Mouse (Mus musculus) urinary bladder, postnatal 14 days (tissue): Measurements from ENCODE around the gene Htra3.
A peak's percentile ranks its signal among the peaks of the same experiment; 100 is the strongest.

Experiments
- DNase-seq: peaks from one replicate; pipeline ENCODE4 v3.0.0; 2021; ENCODE audit warnings: low spot score

Htra3 gene

DNA sequence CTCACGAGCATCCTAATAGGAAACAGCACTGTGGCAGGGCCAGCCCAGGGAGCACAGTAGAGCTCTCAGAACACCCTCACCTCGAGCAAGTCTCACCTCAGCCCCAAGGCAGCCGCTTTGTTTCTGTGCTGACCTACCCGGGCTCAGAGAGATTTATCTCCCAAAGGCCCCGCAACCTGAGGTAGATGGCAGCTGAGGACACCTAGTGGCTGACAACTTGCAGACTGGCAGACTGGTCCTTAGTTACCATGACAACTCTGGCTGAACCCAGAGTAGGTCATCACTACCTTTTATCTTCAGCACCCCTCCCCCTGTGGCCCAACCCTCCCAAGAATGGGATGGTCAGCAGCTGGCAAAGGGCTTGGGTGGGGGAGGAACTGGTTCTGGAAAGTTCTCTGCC is 16.2 kb upstream of the Htra3 start:
- no peak for DNase-seq

DNA sequence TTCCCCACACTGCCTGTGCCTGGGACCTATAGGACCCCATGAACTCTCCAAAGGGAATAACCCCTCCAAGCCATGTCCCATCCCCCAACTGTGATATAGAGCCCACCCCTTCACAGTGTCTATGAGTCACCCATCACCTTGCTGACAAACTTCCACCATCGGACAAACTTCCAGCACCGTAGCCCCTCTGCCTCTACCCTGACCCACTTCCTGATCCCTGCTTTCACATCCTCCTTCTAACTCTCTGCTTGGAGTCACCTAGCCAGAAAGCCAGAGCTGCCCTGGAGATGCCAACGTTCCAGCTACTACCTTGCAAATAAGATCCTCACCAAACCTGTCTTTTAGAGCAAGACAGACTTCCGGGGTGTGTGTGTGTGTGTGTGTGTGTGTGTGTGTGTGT is 14.1 kb upstream of the Htra3 start:
- DNase-seq, result no peak

DNA sequence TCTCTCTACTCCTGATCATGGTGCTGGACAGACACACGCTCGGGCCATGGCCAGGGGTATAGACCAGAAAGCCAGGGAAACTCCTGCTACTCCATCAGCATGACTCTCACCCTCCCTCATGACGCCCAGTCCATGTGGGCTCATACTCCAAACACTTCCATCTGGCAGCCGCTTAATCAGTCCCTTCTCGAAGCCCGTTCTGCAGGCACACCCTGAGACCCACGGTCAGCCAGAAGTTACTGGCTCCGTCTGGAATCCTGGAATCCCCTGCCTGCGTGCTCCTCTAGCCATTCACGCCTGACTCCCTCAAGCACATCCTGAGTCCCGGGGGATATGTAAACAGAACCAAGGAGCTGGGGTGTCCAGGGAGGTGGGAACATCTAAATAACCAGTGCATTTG is 11.7 kb upstream of the Htra3 start:
- no peak for DNase-seq

DNA sequence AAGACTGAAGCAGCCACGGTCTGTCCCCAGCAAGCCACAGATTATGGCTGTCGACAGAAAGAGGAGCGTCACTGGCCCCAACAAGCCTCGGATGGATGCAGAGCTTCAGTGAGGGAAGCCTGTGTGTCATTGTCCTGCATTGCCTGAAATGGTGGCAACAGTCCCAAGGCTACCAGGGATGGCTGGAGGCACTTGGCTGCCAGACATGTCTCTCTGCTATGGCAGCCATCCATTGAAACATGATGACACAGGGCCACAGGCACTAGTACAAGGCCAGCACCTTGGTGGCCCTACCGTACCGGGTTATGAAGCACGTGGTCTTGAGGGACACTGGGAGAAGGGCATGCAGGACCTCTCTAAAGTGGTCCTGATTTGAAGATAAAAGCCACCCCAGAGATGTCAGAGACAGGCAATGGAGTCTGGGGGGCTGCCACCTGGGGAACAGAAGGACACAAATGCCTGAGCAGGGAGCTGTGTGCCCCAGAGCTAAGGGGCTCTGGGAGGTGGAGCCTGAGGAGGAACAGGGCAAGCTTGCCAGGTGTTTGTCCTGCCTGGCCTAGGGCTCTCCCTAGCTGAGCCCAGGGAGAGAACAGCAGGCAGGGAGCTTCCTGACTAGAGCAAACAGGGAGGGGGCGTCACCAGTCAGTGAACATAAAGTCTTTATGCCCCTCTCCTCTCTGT is 11.0 kb upstream of the Htra3 start:
- no peak for DNase-seq

DNA sequence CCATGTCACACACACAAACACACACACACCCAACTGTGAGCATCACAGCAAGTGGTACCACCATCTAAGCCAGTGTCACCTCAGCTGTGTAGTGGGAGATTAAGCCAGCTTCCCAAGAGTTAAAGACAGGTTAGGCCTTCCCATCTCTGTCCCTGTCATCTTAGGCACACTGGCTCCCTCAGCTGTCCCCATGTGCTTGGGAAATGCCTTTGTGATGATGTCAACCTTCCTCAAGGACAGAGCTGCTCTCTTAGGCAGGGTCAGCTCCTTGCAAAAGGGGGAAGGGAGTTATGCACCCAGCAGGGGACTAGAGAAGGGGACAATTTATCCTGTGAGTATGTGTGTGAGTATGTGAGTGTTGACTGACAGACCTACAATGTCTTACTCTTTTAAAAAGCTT is 9.8 kb upstream of the Htra3 start:
- no peak for DNase-seq

DNA sequence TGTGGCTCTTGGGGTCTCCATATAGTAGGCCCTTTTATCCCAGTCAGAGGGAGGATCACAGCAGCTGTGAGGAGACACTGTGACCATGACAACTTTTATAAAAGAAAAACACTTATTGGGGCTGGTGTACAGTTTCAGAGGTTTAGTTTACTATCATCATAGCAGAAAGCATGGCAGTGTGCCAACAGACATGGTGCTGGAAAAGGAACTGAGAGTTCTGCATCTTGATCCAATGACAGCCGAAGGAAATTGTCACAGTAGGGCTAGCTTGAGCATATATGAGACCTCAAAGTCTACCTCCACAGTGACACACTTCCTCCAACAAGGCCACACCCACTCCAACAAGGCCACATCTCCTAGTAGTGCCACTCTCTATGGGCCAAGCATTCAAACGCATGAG is 9.3 kb upstream of the Htra3 start:
- DNase-seq, result no peak

DNA sequence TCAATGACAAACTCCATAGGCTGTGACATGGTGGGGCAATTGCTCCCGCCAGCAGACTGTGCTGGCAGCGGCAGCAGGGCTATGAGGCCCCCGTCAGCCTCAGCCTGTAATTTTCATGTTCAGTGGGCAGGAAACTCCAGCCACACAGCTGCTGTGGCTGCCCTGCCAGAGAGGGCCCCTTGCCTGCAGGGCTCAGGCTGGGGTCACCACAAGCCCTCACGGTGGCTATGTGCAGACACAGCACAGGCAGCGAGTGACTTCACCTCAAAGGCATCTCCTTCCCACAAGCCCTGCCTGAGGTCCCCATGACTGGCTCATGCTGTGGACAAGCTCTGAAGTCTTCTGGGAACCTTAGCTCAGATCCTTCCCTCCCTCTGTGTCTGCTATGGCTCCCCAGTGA is 7.5 kb upstream of the Htra3 start:
- DNase-seq, result no peak

DNA sequence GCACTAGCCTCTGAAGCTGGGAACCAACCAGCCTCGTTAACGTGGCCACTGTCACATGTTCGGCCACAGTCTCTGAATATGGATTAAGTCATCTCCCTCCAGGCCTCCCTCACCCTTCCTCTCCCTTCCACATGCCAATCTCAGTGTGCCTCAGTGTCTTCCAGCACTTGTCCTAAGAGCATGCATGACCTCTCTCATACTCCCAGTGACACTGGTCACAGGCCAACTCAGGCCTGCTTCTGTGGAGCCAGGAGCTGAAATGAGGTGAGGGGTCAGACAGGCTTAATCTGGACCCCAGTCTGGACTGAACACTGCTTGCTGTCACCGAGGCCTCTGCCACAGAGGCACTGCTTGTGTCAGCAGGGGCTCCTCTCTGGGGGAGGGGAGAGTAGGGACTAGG is 6.8 kb upstream of the Htra3 start:
- DNase-seq, result no peak

DNA sequence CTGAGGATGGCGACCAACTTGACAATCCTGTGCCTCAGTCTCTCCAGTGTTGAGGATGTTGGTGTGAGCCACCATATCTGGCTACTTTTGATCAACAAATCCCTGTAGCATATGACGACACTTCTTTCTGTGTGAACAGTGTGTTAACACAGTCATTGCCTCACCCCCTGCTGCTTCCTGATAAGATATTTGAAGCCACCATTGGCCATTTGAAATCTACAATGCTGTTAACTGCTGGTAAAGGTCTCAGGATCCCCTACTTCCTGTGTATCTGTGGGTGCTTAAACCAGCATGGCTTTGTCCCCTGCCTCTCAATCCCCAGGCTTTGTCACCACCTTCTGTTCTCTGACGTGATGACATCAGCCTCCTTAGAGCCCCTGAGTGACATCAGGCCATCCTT is 5.5 kb upstream of the Htra3 start:
- DNase-seq, result no peak

DNA sequence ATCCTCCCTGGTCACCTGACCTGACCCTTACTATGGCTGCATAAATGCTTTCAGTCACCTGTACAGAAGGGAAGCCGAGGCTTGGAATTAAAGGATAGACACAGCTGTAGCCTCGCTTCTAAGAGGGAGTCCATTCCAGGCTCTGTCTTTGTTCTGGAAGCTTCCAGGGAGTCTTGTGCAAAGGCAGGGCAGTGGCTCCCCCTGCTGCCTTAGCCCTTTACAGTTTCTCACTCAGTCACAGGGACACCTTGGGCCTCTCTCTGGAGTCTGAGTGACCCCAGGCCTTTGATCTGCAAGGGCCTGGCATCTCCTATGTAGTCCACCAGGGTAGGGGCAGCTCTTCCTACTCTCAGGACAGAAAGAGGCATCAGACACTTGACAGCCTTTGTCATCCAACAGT is 1.4 kb upstream of the Htra3 start:
- DNase-seq, result peak; percentile 61

DNA sequence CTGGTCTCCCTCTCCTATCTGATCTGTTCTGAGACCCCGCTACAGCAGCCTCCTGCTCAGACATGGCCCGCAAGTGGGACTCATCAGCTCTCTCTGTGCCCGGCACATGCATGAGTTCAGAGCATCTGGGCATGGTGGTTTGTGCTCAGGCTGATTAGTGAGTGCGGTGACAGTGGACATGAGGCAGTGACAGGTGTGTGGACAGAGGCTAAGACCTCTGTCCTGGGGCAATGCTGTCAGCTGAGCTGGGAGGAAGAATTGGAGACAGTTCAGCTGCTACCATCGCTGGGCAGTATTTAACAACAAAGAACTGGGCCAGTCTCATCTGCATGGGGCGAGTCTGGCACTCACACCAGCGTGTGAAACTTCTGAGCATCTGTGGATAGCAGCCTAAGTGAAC is 2.6 kb downstream of the Htra3 start:
- DNase-seq, result no peak

DNA sequence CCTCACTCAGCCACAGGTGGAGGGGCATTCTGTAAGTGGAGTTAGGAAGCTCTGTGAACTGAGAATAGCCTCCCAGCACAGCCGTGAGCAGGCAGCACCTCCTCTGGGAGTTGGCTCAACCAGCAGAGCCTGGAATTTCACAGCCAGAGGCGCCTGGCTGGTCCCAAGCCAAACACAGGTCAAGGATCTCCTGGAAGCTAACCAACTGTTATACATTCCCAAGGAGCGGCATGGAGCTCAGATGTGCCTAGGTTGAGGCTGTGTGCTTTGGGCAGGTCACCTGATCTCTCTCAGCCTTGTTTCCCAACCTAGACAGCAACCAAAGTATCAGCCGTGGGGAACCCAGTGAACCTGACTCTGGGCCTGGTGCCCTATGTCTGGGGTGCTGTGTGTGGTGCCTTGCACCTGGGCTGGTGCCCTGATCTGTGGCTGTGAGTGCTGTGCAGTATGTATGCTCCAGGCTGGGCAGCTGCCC is 5.5 kb downstream of the Htra3 start:
- DNase-seq, result peak; percentile 57

DNA sequence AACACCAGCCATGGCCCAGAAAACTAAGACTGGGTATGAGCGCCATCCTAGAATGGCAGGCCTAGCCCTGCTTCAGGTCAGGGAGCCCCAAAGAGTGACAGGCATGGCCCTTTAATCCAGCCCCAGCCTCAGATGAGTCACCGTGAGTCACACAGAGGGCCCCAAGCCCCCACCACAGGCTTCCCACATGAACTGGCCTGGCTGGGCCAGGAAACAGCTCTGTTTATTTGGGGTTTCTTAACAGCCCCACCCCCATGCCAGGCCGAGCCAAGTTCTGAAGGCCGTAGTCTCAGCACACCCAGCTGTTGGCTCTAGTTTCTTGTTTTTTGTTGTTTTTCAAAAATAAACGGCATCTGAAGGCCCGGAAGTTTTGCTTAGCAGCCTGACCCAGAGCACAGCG is 6.5 kb downstream of the Htra3 start:
- DNase-seq, result peak; percentile 93

DNA sequence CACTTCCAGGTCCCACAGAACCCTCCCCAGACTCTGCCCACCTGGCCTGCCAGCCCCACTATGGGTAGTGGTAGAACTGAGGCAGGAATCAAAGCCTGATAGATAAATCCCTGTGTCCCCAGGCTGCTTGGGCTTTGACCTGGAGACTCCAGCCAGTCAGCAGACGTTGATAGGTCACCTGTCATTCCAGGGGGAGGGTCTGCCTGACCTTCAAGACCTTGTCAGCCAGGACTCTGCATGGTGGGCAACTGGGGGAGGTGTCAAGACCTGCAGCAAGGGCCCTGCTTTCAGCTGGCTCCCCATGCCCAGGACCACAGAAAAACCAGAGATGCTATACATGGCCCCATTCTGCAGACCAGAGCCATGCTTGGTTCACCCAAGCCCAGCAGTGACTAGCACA is 7.0 kb downstream of the Htra3 start:
- DNase-seq, result no peak

DNA sequence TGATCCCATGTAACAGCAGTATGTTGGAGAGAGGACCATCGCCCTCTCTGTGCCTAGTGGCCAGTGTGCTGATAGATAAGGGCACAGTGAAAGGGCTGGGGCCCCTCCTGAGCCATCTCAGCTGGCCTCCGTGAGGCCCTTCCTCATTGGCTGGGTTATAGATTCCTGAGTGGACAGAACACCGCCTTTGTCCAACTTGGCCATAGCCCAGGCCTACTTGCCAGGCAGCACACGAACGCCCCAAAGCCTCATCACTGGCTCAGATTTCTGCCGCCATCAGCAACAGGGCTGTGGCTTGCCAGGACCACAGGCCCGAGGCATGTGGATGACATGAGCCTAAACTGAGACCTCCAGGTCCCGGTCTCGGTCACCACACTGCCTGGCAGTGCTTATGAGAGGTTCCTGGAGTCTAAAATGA is 8.1 kb downstream of the Htra3 start:
- DNase-seq, result peak; percentile 83

DNA sequence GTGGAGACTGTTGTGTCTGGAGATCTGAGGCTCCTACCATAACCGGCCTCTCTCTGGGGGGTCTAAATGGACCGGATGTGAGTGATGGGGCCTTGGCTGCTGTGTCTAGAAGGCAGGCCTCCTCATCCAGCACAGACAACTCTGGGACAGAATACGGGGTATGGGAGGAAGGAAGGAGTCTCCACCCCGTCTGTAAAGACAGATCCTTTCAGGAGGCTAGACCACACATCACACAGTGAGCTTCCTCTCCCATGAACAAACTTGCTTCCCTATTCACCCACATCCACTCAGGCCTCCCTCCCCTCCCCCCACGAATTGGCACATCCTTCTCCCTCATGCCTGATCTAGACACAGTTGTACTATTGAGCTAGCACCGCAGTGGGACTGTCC is 9.2 kb downstream of the Htra3 start:
- no peak for DNase-seq

DNA sequence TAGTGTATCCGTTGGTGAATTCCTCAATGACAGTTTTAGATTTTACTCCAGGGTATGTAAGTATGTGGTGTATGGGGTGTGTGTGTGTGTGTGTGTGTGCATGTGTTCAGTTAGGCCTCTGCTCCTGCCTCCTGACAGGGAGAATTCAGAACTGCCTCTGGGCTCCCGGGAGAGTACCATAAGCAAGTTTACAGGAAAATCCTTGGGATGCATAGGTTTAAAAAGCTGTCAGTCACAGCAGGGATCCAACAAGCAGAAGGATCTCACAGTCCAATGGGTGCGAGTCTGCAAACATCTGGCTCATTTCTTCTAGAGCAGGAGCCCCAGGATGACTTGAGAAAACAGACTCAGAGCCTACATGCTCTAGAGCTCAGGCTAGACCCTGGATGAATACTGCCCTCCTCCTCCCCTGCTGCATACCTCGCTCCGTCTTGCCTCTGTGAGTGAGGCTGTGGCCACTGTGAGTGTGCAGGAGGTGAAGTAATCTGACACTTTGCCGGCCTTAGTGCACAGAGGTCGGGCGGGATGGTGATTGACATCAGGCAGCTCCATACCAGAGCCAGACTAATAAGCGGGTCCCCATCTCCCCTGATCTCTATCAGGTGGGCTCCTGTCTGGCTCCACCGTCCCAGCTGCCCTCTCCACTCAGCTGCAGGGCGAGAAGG is 9.7 kb downstream of the Htra3 start:
- no peak for DNase-seq

DNA sequence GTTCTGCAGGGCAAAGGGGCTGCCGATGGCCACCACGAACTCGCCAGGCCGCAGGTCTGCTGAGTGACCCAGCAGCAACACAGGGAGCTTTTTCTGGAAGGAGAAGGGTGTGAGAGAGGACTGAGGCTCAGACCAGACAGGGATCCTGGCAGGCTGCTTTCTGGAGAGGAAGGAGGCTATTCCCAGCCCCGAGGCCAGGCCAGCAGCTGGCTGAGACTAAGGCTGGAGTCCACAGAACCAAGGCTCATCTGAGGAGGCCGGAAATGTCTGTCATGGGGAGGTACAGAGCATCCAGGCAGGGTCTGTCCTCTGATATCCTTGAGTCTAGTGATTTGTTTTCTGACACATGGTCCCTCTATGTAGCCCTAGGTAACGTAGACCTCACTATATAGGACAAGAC is 13.4 kb downstream of the Htra3 start:
- no peak for DNase-seq

DNA sequence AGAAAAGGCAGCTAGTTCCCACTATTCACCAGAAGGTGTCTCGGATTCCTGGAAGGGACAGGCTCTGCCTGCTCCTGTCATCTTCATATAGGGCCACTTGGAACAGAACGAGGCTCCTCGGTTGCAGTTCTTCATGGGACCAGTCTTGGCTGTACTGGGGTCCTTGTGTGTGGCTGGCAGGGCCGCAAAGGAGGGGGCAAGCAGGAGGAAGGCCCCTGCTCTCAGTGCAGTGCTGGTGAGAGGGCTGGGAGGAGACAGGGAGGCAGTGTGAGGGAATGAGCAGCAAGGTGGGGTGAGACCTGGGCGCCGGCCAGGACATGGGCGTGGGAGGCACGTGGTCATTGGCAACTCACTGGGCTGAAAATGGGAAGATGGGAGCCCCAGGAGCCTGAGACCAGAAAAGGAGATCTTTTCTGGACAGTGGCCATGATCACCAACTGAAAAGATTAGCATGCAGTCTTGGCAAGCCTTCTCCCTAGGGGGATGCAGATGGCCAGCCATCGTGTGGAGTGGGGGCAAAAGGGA is 17.5 kb downstream of the Htra3 start:
- no peak for DNase-seq

DNA sequence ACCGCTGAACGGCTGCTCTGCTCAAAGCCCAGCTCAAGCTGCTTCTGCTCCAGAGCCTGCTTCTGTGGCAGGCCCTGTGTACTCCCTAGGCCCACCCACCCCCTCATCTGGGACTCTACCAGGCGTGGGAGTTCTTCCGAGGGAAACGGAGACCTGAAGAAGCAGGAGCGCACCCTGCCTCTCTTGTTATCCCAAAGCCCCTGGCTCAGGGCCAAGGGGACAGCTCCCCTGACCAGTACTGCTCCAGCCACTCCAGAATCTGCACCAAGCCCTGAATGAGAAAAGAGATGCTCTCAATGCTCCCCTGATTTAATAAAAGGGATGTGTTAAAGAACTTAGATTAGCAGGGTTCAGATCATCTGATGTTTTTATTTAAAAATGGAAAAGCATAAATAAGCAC is 18.4 kb downstream of the Htra3 start:
- DNase-seq, result no peak

DNA sequence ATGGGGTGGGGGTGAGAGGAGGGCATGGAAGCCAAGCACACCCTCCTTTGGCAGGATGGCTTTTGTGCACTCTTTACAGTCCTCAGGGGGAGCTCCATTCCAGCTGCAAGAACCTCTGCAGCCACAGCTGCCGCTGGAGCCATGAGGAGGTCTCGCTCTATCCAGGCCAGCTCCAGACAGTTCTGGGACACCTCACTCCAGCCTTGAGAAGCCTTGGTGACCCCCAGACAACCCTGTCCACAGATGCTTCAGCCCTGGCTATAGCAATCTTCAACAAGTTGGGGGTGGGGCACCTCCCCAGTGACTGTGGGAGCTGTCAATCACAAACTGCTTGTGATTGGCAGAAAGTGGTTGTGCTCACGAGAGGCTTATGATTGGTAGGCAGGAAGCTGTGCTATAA is 20.1 kb downstream of the Htra3 start:
- DNase-seq, result no peak

DNA sequence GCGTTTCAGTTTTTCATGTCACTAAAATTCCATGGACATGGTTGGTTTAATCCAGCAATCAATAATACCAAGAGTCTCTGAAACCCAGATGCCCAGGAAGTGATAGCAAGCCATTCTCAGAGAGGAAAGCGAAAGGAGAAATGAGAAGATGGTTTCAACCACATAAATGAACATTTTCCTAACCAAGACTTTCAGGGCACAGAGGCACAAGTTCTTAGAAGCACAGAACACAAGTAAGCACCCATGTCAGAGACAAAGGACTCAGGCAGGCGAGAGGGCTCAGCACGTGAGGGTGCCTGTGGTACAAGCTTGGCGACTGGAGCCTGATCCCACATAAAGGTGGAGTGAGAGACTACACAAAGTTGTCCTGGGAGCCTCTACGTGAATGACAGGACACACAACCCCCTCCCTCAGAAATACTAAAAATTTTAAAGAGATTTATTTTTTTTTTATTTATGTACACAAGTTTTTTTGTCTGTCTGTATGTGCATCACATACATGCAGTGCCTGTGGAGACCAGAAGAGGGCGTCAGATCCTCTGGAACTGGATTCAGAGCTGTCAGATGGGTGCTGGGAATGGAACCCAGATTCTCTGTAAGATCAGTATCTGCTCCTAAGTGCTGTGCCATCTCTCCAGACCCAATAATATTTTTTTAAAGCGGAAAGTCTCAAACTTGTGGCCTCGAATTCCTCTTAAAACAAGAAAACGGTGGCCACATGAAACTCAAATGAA is 23.7 kb downstream of the Htra3 start:
- DNase-seq, result no peak

DNA sequence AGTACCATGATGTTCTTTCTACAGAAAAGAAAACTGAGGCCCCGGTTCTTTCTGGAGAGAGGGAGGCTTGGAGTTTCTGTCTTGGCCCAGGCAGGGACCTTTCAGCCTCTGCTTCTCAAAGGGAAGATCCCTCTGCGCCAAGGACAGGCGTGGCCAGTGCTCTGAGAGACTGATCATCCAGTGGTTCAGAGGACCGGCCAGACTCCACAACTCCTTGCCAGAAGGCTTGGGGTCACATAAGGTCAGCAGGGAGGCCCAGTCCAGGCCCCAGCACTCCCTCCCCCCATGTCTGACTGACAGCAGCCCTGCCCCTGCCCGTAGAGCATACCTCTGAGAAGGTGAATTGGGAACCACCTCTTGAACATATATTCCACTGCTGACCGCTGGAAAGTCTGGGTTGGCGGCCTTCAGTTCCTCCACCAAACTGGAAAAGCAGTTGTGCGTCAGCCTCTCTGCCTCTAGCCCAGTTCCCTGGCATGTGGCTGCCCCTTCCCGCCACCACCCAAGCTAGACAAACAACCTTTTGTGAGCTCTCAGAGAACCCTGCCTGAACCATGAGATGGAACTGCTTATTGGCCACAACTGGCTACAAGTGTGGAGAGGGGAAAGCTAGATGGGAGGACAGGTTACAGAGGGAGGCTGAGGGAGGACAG is 25.7 kb downstream of the Htra3 start:
- DNase-seq, result peak; percentile 66
